20 mouse cellular contexts compared by ENCODE assay signal in the genomic region with DNA sequence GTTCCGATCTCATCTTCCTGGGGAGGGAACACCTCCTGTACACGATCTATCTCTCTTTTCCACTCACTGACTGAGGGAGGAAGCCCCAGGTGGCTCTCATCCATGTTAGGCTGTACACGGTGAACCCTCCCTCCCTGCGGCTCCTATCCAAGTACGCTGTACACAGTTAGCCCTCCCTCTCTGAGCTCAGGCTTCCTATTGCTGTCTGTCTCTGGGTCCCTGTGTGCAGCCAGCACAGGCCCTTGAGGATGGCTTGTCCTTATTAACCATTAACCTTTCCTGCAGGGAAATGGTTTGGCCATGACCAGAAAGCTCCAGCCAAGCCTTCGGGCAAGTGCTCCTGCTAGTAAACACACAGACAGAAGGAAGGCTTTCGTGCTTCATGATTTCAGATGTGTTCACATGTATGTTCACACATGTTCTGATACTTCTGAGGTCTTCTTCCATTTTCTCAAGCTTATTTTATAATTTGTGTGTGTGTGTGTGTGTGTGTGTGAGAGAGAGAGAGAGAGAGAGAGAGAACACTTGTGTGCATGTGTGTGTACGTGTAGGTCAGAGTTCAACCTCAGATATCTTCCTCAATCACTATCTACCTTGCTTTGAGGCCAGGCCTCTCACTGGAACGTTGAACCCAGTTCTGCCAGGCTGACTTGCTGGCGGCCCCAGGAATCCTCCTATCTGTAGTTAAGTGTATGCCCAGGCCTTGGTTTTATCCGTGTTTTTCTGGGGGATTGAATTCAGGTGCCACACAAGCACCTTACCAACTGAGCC. TPM values are rescaled to one million over a fixed set of nuclear protein-coding genes. Genes with fewer than 3 reads are reported as not detected.
DNase-seq lines count a peak whose midpoint lies in the region; ATAC-seq and TF ChIP-seq lines count a peak whose summit lies in the region.
"Had no signal": no experiment of that assay in that cellular context is flagged by ENCODE, and none has a peak within 500 bp of the region (broad histone marks: within the 10 kb centered on the region; RNA-seq: fewer than 3 reads in every experiment).

No protein-coding gene starts in this region.

- no peak overlapping the region for H3K27ac ChIP-seq in liver, embryonic 14.5 days
- no peak overlapping the region for H3K27ac ChIP-seq in hindbrain, embryonic 11.5 days (ENCODE audit: low read depth, low read length)
- H3K27ac ChIP-seq in hindbrain, embryonic 16.5 days (ENCODE audit: low read depth, low read length), result no peak overlapping the region
- H3K27ac ChIP-seq: embryonic facial prominence, embryonic 15.5 days; forebrain, embryonic 12.5 days; hindbrain, embryonic 10.5 days; limb, embryonic 13.5 days; neural tube, embryonic 15.5 days had no signal

- intact Hi-C loops in left cerebral cortex, postnatal 25 days (cut with DNase I), result no loop called here
- intact Hi-C loops in left cerebral cortex, postnatal 4 days (cut with DNase I), result no loop called here

- POLR2A ChIA-PET in Patski (lab: Charles Lee), result no interaction called here

- no peaks in the 10 kb centered on the region for H3K4me1 ChIP-seq in liver, embryonic 14.5 days (replicated peaks; ENCODE audit: control insufficient read depth in 2 of 2, insufficient read depth in 2 of 2, low read length in 1 of 2)
- no peaks in the 10 kb centered on the region for H3K4me1 ChIP-seq in hindbrain, embryonic 11.5 days (replicated peaks; ENCODE audit: control insufficient read depth, insufficient read depth, low read length)
- no peaks in the 10 kb centered on the region for H3K4me1 ChIP-seq in hindbrain, embryonic 16.5 days (ENCODE audit: control insufficient read depth, insufficient read depth, low read depth, low read length)
- H3K4me1 ChIP-seq: embryonic facial prominence, embryonic 15.5 days; forebrain, embryonic 12.5 days; hindbrain, embryonic 10.5 days; limb, embryonic 13.5 days; neural tube, embryonic 15.5 days had no signal

- no peak for TF ChIP-seq EP300 in liver, embryonic 14.5 days (IDR thresholded peaks at IDR 0.05; ENCODE audit: low read depth)

- DNase-seq in Patski (ENCODE audit: low read depth, low spot score), result peak; percentile 42
- peak; percentile 84 for DNase-seq in kidney, adult 11 months
- peak; percentile 57 for DNase-seq in kidney, postnatal 10 days
- no peak for DNase-seq in liver, embryonic 14.5 days (ENCODE audit: low read depth in 3 of 3, low spot score in 3 of 3)
- DNase-seq in left cerebral cortex, postnatal 25 days (ENCODE audit: low spot score in 2 of 2), result no peak
- no peak for DNase-seq in left cerebral cortex, postnatal 4 days
- DNase-seq in hindbrain, embryonic 11.5 days (ENCODE audit: low spot score), result no peak
- DNase-seq: adrenal gland, postnatal 14 days; B cell, adult 2 months; cerebellum, adult 9-11 months; lung, postnatal 10 days; retina, postnatal 1 day; spleen, adult 18-20 months had no signal

- no peaks in the 10 kb centered on the region for H3K36me3 ChIP-seq in liver, embryonic 14.5 days (replicated peaks; ENCODE audit: control insufficient read depth, insufficient read depth, low read depth)
- H3K36me3 ChIP-seq in hindbrain, embryonic 11.5 days (ENCODE audit: control insufficient read depth, insufficient read depth, low read length), result no peaks in the 10 kb centered on the region
- no peaks in the 10 kb centered on the region for H3K36me3 ChIP-seq in hindbrain, embryonic 16.5 days (ENCODE audit: control insufficient read depth, insufficient read depth, low read length)
- H3K36me3 ChIP-seq: embryonic facial prominence, embryonic 15.5 days; forebrain, embryonic 12.5 days; hindbrain, embryonic 10.5 days; limb, embryonic 13.5 days; neural tube, embryonic 15.5 days had no signal

- no peak for TF ChIP-seq CTCF in Patski (IDR thresholded peaks at IDR 0.05)
- no peak for TF ChIP-seq CTCF in liver, embryonic 14.5 days (IDR thresholded peaks at IDR 0.05; ENCODE audit: low read depth)

- WGBS in liver, embryonic 14.5 days (ENCODE audit: insufficient replicate concordance), result 59% methylated on average over 11 of the region's 11 CpGs
- WGBS in hindbrain, embryonic 11.5 days, result 82% methylated on average over 11 of the region's 11 CpGs
- 86% methylated on average over 11 of the region's 11 CpGs for WGBS in hindbrain, embryonic 16.5 days

- H3K4me2 ChIP-seq in liver, embryonic 14.5 days (ENCODE audit: low read depth), result no peak overlapping the region
- H3K4me2 ChIP-seq in hindbrain, embryonic 11.5 days (replicated peaks; ENCODE audit: low read depth, low read length), result no peak overlapping the region
- H3K4me2 ChIP-seq in hindbrain, embryonic 16.5 days (ENCODE audit: low read length), result no peak overlapping the region
- H3K4me2 ChIP-seq: embryonic facial prominence, embryonic 15.5 days; forebrain, embryonic 12.5 days; limb, embryonic 13.5 days; neural tube, embryonic 15.5 days had no signal

- peak; percentile 51 for ATAC-seq in Patski
- peak; percentile 28; the same call in 1 of the 2 replicates for ATAC-seq in liver, embryonic 14.5 days (ENCODE audit: insufficient read depth)
- ATAC-seq in hindbrain, embryonic 11.5 days (ENCODE audit: low FRiP score), result no peak
- ATAC-seq in hindbrain, embryonic 16.5 days, result no peak

- CTCF ChIA-PET in Patski (lab: Charles Lee), result interaction anchor here (0.7 kb wide), 1 partner anchor 32 kb away, joined by 3 read pairs; a partner anchor contains a TSS

- no peaks in the 10 kb centered on the region for H3K9me3 ChIP-seq in liver, embryonic 14.5 days (ENCODE audit: control insufficient read depth, low read length)
- no peaks in the 10 kb centered on the region for H3K9me3 ChIP-seq in hindbrain, embryonic 11.5 days (ENCODE audit: control insufficient read depth, low read length)
- H3K9me3 ChIP-seq in hindbrain, embryonic 16.5 days (ENCODE audit: control insufficient read depth, low read length), result no peaks in the 10 kb centered on the region
- H3K9me3 ChIP-seq: embryonic facial prominence, embryonic 15.5 days; forebrain, embryonic 12.5 days; limb, embryonic 13.5 days; neural tube, embryonic 15.5 days had no signal

- H3K9ac ChIP-seq in liver, embryonic 14.5 days (replicated peaks), result no peak overlapping the region
- H3K9ac ChIP-seq in hindbrain, embryonic 11.5 days (ENCODE audit: low read depth, low read length), result no peak overlapping the region
- H3K9ac ChIP-seq in hindbrain, embryonic 16.5 days (ENCODE audit: low read depth, low read length), result no peak overlapping the region
- H3K9ac ChIP-seq: embryonic facial prominence, embryonic 15.5 days; forebrain, embryonic 12.5 days; limb, embryonic 13.5 days; neural tube, embryonic 15.5 days had no signal

- no peaks in the 10 kb centered on the region for H3K27me3 ChIP-seq in Patski
- H3K27me3 ChIP-seq in liver, embryonic 14.5 days (ENCODE audit: control insufficient read depth, insufficient read depth, low read length), result no peaks in the 10 kb centered on the region
- H3K27me3 ChIP-seq in hindbrain, embryonic 11.5 days (ENCODE audit: control insufficient read depth, insufficient read depth, low read length), result no peaks in the 10 kb centered on the region
- no peaks in the 10 kb centered on the region for H3K27me3 ChIP-seq in hindbrain, embryonic 16.5 days (replicated peaks; ENCODE audit: control insufficient read depth, insufficient read depth, low read length)
- H3K27me3 ChIP-seq: embryonic facial prominence, embryonic 15.5 days; forebrain, embryonic 12.5 days; limb, embryonic 13.5 days; neural tube, embryonic 15.5 days had no signal

- in situ Hi-C loops in Patski (cut with MboI; ENCODE audit: low pct_unique_long_range_greater_than_20kb), result loop anchor here (25.0 kb wide), 1 partner anchor 1032 kb away; a partner anchor contains a TSS

- no peak overlapping the region for H3K4me3 ChIP-seq in liver, embryonic 14.5 days (ENCODE audit: insufficient read depth in 1 of 2, low read depth in 2 of 2, low read length in 2 of 2)
- H3K4me3 ChIP-seq in hindbrain, embryonic 11.5 days (ENCODE audit: low read depth, low read length), result no peak overlapping the region
- H3K4me3 ChIP-seq in hindbrain, embryonic 16.5 days (ENCODE audit: low read length), result no peak overlapping the region
- H3K4me3 ChIP-seq: embryonic facial prominence, embryonic 15.5 days; forebrain, embryonic 12.5 days; hindbrain, embryonic 10.5 days; limb, embryonic 13.5 days; neural tube, embryonic 15.5 days had no signal

RNA-seq across cellular contexts. Expression of a gene that starts 20.2 kb away (rescaled TPM):
- 11.9 TPM for polyA plus RNA-seq in Patski (2021)
- 0.04 TPM in 2 replicates for polyA plus RNA-seq in liver, embryonic 14.5 days (2012; rRNA removed)
- polyA plus RNA-seq in liver, embryonic 14.5 days (2014; fragmentation: Nextera tagmentation; extraction: Ambion mirVana), result 0.01 and 0.11 TPM in 2 replicates
- total RNA-seq in left cerebral cortex, postnatal 25 days (2021), result 1 to 10 TPM; 1.7 to 2.6 TPM
- total RNA-seq in left cerebral cortex, postnatal 4 days (2021), result 1 to 10 TPM; 3.6 to 3.8 TPM
- 0.08 and 0.14 TPM in 2 replicates for polyA plus RNA-seq in hindbrain, embryonic 11.5 days (2014; fragmentation: Nextera tagmentation; extraction: Ambion mirVana)
- 0.94 and 0.95 TPM in 2 replicates for polyA plus RNA-seq in hindbrain, embryonic 16.5 days (2015; fragmentation: Nextera tagmentation; extraction: Ambion mirVana)
- total RNA-seq: monocyte, adult 5-6 weeks had no signal

RNA-seq across cellular contexts. Expression of a gene that starts 32.3 kb away (rescaled TPM):
- polyA plus RNA-seq in Patski (2021), result 0.27 TPM
- polyA plus RNA-seq in liver, embryonic 14.5 days (2012; rRNA removed), result 0.17 and 0.19 TPM in 2 replicates
- polyA plus RNA-seq in liver, embryonic 14.5 days (2014; fragmentation: Nextera tagmentation; extraction: Ambion mirVana), result 0.05 TPM in 1 of 2 replicates, not detected in the other
- total RNA-seq in left cerebral cortex, postnatal 25 days (2021), result 10 to 100 TPM; 81.8 to 86.2 TPM
- 10 to 100 TPM; 27.4 to 31.1 TPM for total RNA-seq in left cerebral cortex, postnatal 4 days (2021)
- polyA plus RNA-seq in hindbrain, embryonic 11.5 days (2014; fragmentation: Nextera tagmentation; extraction: Ambion mirVana), result 0.25 and 0.46 TPM in 2 replicates
- 4.1 and 5.9 TPM in 2 replicates for polyA plus RNA-seq in hindbrain, embryonic 16.5 days (2015; fragmentation: Nextera tagmentation; extraction: Ambion mirVana)
- total RNA-seq: monocyte, adult 5-6 weeks had no signal

Comparison
In these comparisons a context has a peak if more than half of its experiments do, and no peak if none do; other contexts are left out.
1. ATAC-seq: peak in Patski (single experiment) and liver, embryonic 14.5 days (single experiment); none in hindbrain, embryonic 11.5 days (single experiment) and hindbrain, embryonic 16.5 days (single experiment).
2. DNase-seq: peak in Patski (single experiment), kidney, adult 11 months (single experiment) and kidney, postnatal 10 days (single experiment); none in liver, embryonic 14.5 days (0 of 3), left cerebral cortex, postnatal 25 days (0 of 2), left cerebral cortex, postnatal 4 days (single experiment) and hindbrain, embryonic 11.5 days (single experiment).